Mouse (Mus musculus): ENCODE data around the gene Capn9. TPM values are rescaled to one million over a fixed set of nuclear protein-coding genes. Genes with fewer than 3 reads are reported as not detected.

Capn9 gene
- polyA plus RNA-seq, 1 experiment from 2014 or later = not detected

- H3K4me2 ChIP-seq (ENCODE audit: low read depth) = no peak overlapping the region
- H3K36me3 ChIP-seq (ENCODE audit: control insufficient read depth, insufficient read depth, low read length) = no peaks in the 10 kb centered on the region
- no peak overlapping the region for H3K27ac ChIP-seq (ENCODE audit: low read depth, low read length)
- no peaks in the 10 kb centered on the region for H3K27me3 ChIP-seq (ENCODE audit: control insufficient read depth, insufficient read depth, low read length)
- no peaks in the 10 kb centered on the region for H3K4me1 ChIP-seq (ENCODE audit: control insufficient read depth, insufficient read depth, low read length)
- ATAC-seq (ENCODE audit: insufficient read depth, low FRiP score, low TSS enrichment) = no peak
- no peak overlapping the region for H3K9ac ChIP-seq (ENCODE audit: low read length)
- no peak for DNase-seq (ENCODE audit: low spot score)
- WGBS = 75% methylated on average over 3 of the region's 3 CpGs
- H3K9me3 ChIP-seq (ENCODE audit: control insufficient read depth, low read length) = no peaks in the 10 kb centered on the region
- no peak overlapping the region for H3K4me3 ChIP-seq (ENCODE audit: low read depth, low read length)
Measured at GRCm38 (mm10) chr8:124585718-124586425, 10.0 kb downstream of the Capn9 start.

- H3K9me3 ChIP-seq (ENCODE audit: control insufficient read depth, low read length) = no peaks in the 10 kb centered on the region
- H3K4me2 ChIP-seq (ENCODE audit: low read depth) = no peak overlapping the region
- DNase-seq (ENCODE audit: low spot score) (no peak), ATAC-seq (ENCODE audit: insufficient read depth, low FRiP score, low TSS enrichment) (no peak)
- H3K4me3 ChIP-seq (ENCODE audit: low read depth, low read length) = no peak overlapping the region
- no peaks in the 10 kb centered on the region for H3K36me3 ChIP-seq (ENCODE audit: control insufficient read depth, insufficient read depth, low read length)
- H3K4me1 ChIP-seq (ENCODE audit: control insufficient read depth, insufficient read depth, low read length) = no peaks in the 10 kb centered on the region
- H3K27ac ChIP-seq (ENCODE audit: low read depth, low read length) = no peak overlapping the region
- H3K27me3 ChIP-seq (ENCODE audit: control insufficient read depth, insufficient read depth, low read length) = no peaks in the 10 kb centered on the region
- no peak overlapping the region for H3K9ac ChIP-seq (ENCODE audit: low read length)
- 77% methylated on average over 2 of the region's 2 CpGs for WGBS
Measured at GRCm38 (mm10) chr8:124586556-124586955, 10.6 kb downstream of the Capn9 start.

- H3K4me3 ChIP-seq (ENCODE audit: low read depth, low read length) = no peak overlapping the region
- H3K9me3 ChIP-seq (ENCODE audit: control insufficient read depth, low read length) = no peaks in the 10 kb centered on the region
- WGBS = 87% methylated on average over 4 of the region's 4 CpGs
- no peaks in the 10 kb centered on the region for H3K27me3 ChIP-seq (ENCODE audit: control insufficient read depth, insufficient read depth, low read length)
- no peak overlapping the region for H3K9ac ChIP-seq (ENCODE audit: low read length)
- DNase-seq (ENCODE audit: low spot score) (no peak), ATAC-seq (ENCODE audit: insufficient read depth, low FRiP score, low TSS enrichment) (no peak)
- no peak overlapping the region for H3K27ac ChIP-seq (ENCODE audit: low read depth, low read length)
- H3K36me3 ChIP-seq (ENCODE audit: control insufficient read depth, insufficient read depth, low read length) = no peaks in the 10 kb centered on the region
- H3K4me1 ChIP-seq (ENCODE audit: control insufficient read depth, insufficient read depth, low read length) = no peaks in the 10 kb centered on the region
- H3K4me2 ChIP-seq (ENCODE audit: low read depth) = no peak overlapping the region
Measured at GRCm38 (mm10) chr8:124589393-124589792, 13.5 kb downstream of the Capn9 start.

- no peaks in the 10 kb centered on the region for H3K36me3 ChIP-seq (ENCODE audit: control insufficient read depth, insufficient read depth, low read length)
- H3K27ac ChIP-seq (ENCODE audit: low read depth, low read length) = no peak overlapping the region
- WGBS = 67% methylated on average over 5 of the region's 5 CpGs
- DNase-seq (ENCODE audit: low spot score) (no peak), ATAC-seq (ENCODE audit: insufficient read depth, low FRiP score, low TSS enrichment) (no peak)
- no peak overlapping the region for H3K4me2 ChIP-seq (ENCODE audit: low read depth)
- no peaks in the 10 kb centered on the region for H3K27me3 ChIP-seq (ENCODE audit: control insufficient read depth, insufficient read depth, low read length)
- H3K4me1 ChIP-seq (ENCODE audit: control insufficient read depth, insufficient read depth, low read length) = no peaks in the 10 kb centered on the region
- no peaks in the 10 kb centered on the region for H3K9me3 ChIP-seq (ENCODE audit: control insufficient read depth, low read length)
- H3K9ac ChIP-seq (ENCODE audit: low read length) = no peak overlapping the region
- H3K4me3 ChIP-seq (ENCODE audit: low read depth, low read length) = no peak overlapping the region
Measured at GRCm38 (mm10) chr8:124604066-124604465, 28.2 kb downstream of the Capn9 start.

- Histone ChIP-seq H3K9me3 (ENCODE audit: control insufficient read depth, low read length) (no peaks in the 10 kb centered on the region), H3K4me2 (ENCODE audit: low read depth) (no peak overlapping the region), H3K36me3 (ENCODE audit: control insufficient read depth, insufficient read depth, low read length) (no peaks in the 10 kb centered on the region), H3K9ac (ENCODE audit: low read length) (no peak overlapping the region), H3K27me3 (ENCODE audit: control insufficient read depth, insufficient read depth, low read length) (no peaks in the 10 kb centered on the region), H3K4me3 (ENCODE audit: low read depth, low read length) (no peak overlapping the region), H3K27ac (ENCODE audit: low read depth, low read length) (no peak overlapping the region), H3K4me1 (ENCODE audit: control insufficient read depth, insufficient read depth, low read length) (no peaks in the 10 kb centered on the region)
- DNase-seq (ENCODE audit: low spot score) = peak; percentile 34
- 75% methylated on average over 13 of the region's 13 CpGs for WGBS
- no peak for ATAC-seq (ENCODE audit: insufficient read depth, low FRiP score, low TSS enrichment)
Measured at GRCm38 (mm10) chr8:124608239-124608971, 32.5 kb downstream of the Capn9 start.

GRCm38 (mm10) chr8:124608972-124609353, 33.1 kb downstream of the Capn9 start:
- Histone ChIP-seq H3K27me3 (ENCODE audit: control insufficient read depth, insufficient read depth, low read length) (no peaks in the 10 kb centered on the region), H3K9me3 (ENCODE audit: control insufficient read depth, low read length) (no peaks in the 10 kb centered on the region), H3K4me1 (ENCODE audit: control insufficient read depth, insufficient read depth, low read length) (no peaks in the 10 kb centered on the region), H3K4me2 (ENCODE audit: low read depth) (no peak overlapping the region), H3K36me3 (ENCODE audit: control insufficient read depth, insufficient read depth, low read length) (no peaks in the 10 kb centered on the region), H3K4me3 (ENCODE audit: low read depth, low read length) (no peak overlapping the region), H3K27ac (ENCODE audit: low read depth, low read length) (no peak overlapping the region), H3K9ac (ENCODE audit: low read length) (no peak overlapping the region)
- WGBS = 86% methylated on average over 9 of the region's 9 CpGs
- ATAC-seq (ENCODE audit: insufficient read depth, low FRiP score, low TSS enrichment) (no peak), DNase-seq (ENCODE audit: low spot score) (no peak)

GRCm38 (mm10) chr8:124614325-124614724, 38.4 kb downstream of the Capn9 start:
- DNase-seq (ENCODE audit: low spot score) (no peak), ATAC-seq (ENCODE audit: insufficient read depth, low FRiP score, low TSS enrichment) (no peak)
- no peaks in the 10 kb centered on the region for H3K9me3 ChIP-seq (ENCODE audit: control insufficient read depth, low read length)
- H3K4me1 ChIP-seq (ENCODE audit: control insufficient read depth, insufficient read depth, low read length) = 0 out of 2 replicates have a peak, but pooled peaks cover 2% of the 10 kb centered on the region
- no peak overlapping the region for H3K4me3 ChIP-seq (ENCODE audit: low read depth, low read length)
- 81% methylated on average over 5 of the region's 6 CpGs for WGBS
- no peak overlapping the region for H3K9ac ChIP-seq (ENCODE audit: low read length)
- H3K4me2 ChIP-seq (ENCODE audit: low read depth) = no peak overlapping the region
- H3K27me3 ChIP-seq (ENCODE audit: control insufficient read depth, insufficient read depth, low read length) = no peaks in the 10 kb centered on the region
- H3K36me3 ChIP-seq (ENCODE audit: control insufficient read depth, insufficient read depth, low read length) = no peaks in the 10 kb centered on the region
- no peak overlapping the region for H3K27ac ChIP-seq (ENCODE audit: low read depth, low read length)

GRCm38 (mm10) chr8:124617266-124617869, 41.5 kb downstream of the Capn9 start:
- Histone ChIP-seq H3K9me3 (ENCODE audit: control insufficient read depth, low read length) (no peaks in the 10 kb centered on the region), H3K4me2 (ENCODE audit: low read depth) (peak overlapping the region; percentile 57), H3K36me3 (ENCODE audit: control insufficient read depth, insufficient read depth, low read length) (no peaks in the 10 kb centered on the region), H3K27ac (ENCODE audit: low read depth, low read length) (no peak overlapping the region), H3K9ac (ENCODE audit: low read length) (peak overlapping the region; percentile 52), H3K27me3 (ENCODE audit: control insufficient read depth, insufficient read depth, low read length) (no peaks in the 10 kb centered on the region), H3K4me3 (ENCODE audit: low read depth, low read length) (peak overlapping the region; percentile 30), H3K4me1 (ENCODE audit: control insufficient read depth, insufficient read depth, low read length) (0 out of 2 replicates have a peak, but pooled peaks cover 2% of the 10 kb centered on the region)
- ATAC-seq (ENCODE audit: insufficient read depth, low FRiP score, low TSS enrichment) = peak; percentile 20; the same call in 1 of the 2 replicates
- 10% methylated on average over 17 of the region's 17 CpGs for WGBS
- peak; percentile 77 for DNase-seq (ENCODE audit: low spot score)

All from neural tube, embryonic 11.5 days (tissue).